Mouse (Mus musculus): ENCODE measurements around the gene Cdc14a. TPM values are rescaled to one million over a fixed set of nuclear protein-coding genes. Genes with fewer than 3 reads are reported as not detected.

Cdc14a gene
- polyA plus RNA-seq, 3 experiments from 2014 or later: 10.1 to 13.1 (median 12.5) TPM

- ATAC-seq: no peak
Observed at GRCm38 (mm10) chr3:116263977-116264376, 159.9 kb downstream of the Cdc14a start.

GRCm38 (mm10) chr3:116263061-116263460 is 160.8 kb downstream of the Cdc14a start:
- ATAC-seq: no peak

GRCm38 (mm10) chr3:116256104-116256503 is 167.7 kb downstream of the Cdc14a start:
- ATAC-seq: no peak

- no peak for ATAC-seq
Observed at GRCm38 (mm10) chr3:116253077-116253531, 170.7 kb downstream of the Cdc14a start, which contains the start of gene Gpr88. Gene Gpr88 (minus strand): TSS chr3:116253503.

GRCm38 (mm10) chr3:116252255-116253040 is 171.4 kb downstream of the Cdc14a start:
- no peak for ATAC-seq

- no peak for ATAC-seq
Observed at GRCm38 (mm10) chr3:116251481-116252254, 172.2 kb downstream of the Cdc14a start.

GRCm38 (mm10) chr3:116249026-116249425 is 174.8 kb downstream of the Cdc14a start:
- ATAC-seq: no peak

GRCm38 (mm10) chr3:116244476-116244875 is 179.4 kb downstream of the Cdc14a start:
- ATAC-seq: no peak

- no peak for ATAC-seq
Observed at GRCm38 (mm10) chr3:116242685-116243084, 181.1 kb downstream of the Cdc14a start.

- no peak for ATAC-seq
Observed at GRCm38 (mm10) chr3:116237527-116237926, 186.3 kb downstream of the Cdc14a start.

GRCm38 (mm10) chr3:116236856-116237255 is 187.0 kb downstream of the Cdc14a start:
- no peak for ATAC-seq

GRCm38 (mm10) chr3:116233515-116233914 is 190.3 kb downstream of the Cdc14a start:
- ATAC-seq: no peak

GRCm38 (mm10) chr3:116232763-116233162 is 191.1 kb downstream of the Cdc14a start:
- ATAC-seq: no peak

- ATAC-seq: no peak
Observed at GRCm38 (mm10) chr3:116229336-116229735, 194.5 kb downstream of the Cdc14a start.

- ATAC-seq: no peak
Observed at GRCm38 (mm10) chr3:116228360-116229245, 195.2 kb downstream of the Cdc14a start.

GRCm38 (mm10) chr3:116227383-116227782 is 196.4 kb downstream of the Cdc14a start:
- no peak for ATAC-seq

- ATAC-seq: no peak
Observed at GRCm38 (mm10) chr3:116226915-116227314, 196.9 kb downstream of the Cdc14a start.

Other genes with a start within 250 kb of the Cdc14a start
- not detected for gene Gpr88, start 170.5 kb downstream of the Cdc14a start, polyA plus RNA-seq (2017; shearing (Covaris generic))
- gene Rtca, start 84.2 kb upstream of the Cdc14a start, polyA plus RNA-seq (2017; shearing (Covaris generic)): 10 to 100 TPM; 17.3 to 33.9 (median 19.5) TPM
- gene Dbt, start 89.0 kb upstream of the Cdc14a start, polyA plus RNA-seq (2017; shearing (Covaris generic)): 10 to 100 TPM in 2 of 3 experiments, 1 to 10 TPM in 1; 10.0 to 15.1 (median 13.2) TPM
- 1 to 10 TPM in 1 of 3 experiments, under 1 TPM in 2; 0.58 to 1.0 (median 0.91) TPM for gene Lrrc39, start 138.9 kb upstream of the Cdc14a start, polyA plus RNA-seq (2017; shearing (Covaris generic))
- gene Sass6, start 170.9 kb upstream of the Cdc14a start, polyA plus RNA-seq (2017; shearing (Covaris generic)): 10 to 100 TPM in 2 of 3 experiments, 1 to 10 TPM in 1; 5.7 to 19.1 (median 12.1) TPM
- 10 to 100 TPM; 26.7 to 41.0 (median 33.8) TPM for gene Trmt13, start 190.6 kb upstream of the Cdc14a start, polyA plus RNA-seq (2017; shearing (Covaris generic))
- gene Mfsd14a, start 238.6 kb upstream of the Cdc14a start, polyA plus RNA-seq (2017; shearing (Covaris generic)): 10 to 100 TPM; 89.9 to 95.2 (median 94.7) TPM